ENCODE assay signal across 23 mouse cellular contexts in genomic region chr13:29655841-29656365, GRCm38 (mm10).
DNase-seq lines count a peak whose midpoint lies in the region.
"Had no signal": no experiment of that assay in that cellular context is flagged by ENCODE, and none has a peak within 500 bp of the region (broad histone marks: within the 10 kb centered on the region; RNA-seq: fewer than 3 reads in every experiment).

No protein-coding gene starts in this region.

- H3K27ac ChIP-seq in heart, embryonic 10.5 days = no peak overlapping the region
- H3K27ac ChIP-seq: embryonic facial prominence, embryonic 15.5 days; hindbrain, embryonic 13.5 days; left cerebral cortex, adult 2 months; midbrain, embryonic 12.5 days had no signal

- no peaks in the 10 kb centered on the region; the same call in 1 of the 2 replicates for H3K4me1 ChIP-seq in heart, embryonic 10.5 days
- H3K4me1 ChIP-seq: embryonic facial prominence, embryonic 15.5 days; hindbrain, embryonic 13.5 days; midbrain, embryonic 12.5 days had no signal

- no peak overlapping the region for H3K4me3 ChIP-seq in heart, embryonic 10.5 days
- H3K4me3 ChIP-seq: embryonic facial prominence, embryonic 15.5 days; hindbrain, embryonic 13.5 days; left cerebral cortex, adult 2 months; midbrain, embryonic 12.5 days had no signal

- H3K27me3 ChIP-seq in heart, embryonic 10.5 days (ENCODE audit: insufficient read depth, poor library complexity, severe bottlenecking) = no peaks in the 10 kb centered on the region
- H3K27me3 ChIP-seq: embryonic facial prominence, embryonic 15.5 days; hindbrain, embryonic 13.5 days; midbrain, embryonic 12.5 days had no signal

- WGBS in heart, embryonic 10.5 days = 89% methylated on average over 11 of the region's 11 CpGs

- intact Hi-C loops in heart, postnatal 14 days (cut with DNase I) = no loop called here

- no peaks in the 10 kb centered on the region for H3K9me3 ChIP-seq in heart, embryonic 10.5 days
- H3K9me3 ChIP-seq: embryonic facial prominence, embryonic 15.5 days; G1E; hindbrain, embryonic 13.5 days; midbrain, embryonic 12.5 days had no signal

- no peaks in the 10 kb centered on the region for H3K36me3 ChIP-seq in heart, embryonic 10.5 days
- H3K36me3 ChIP-seq: embryonic facial prominence, embryonic 15.5 days; hindbrain, embryonic 13.5 days; midbrain, embryonic 12.5 days had no signal

- peak; percentile 78 for DNase-seq in heart, adult 11 months
- DNase-seq in heart, postnatal 14 days = no peak
- DNase-seq in right cerebral cortex, adult 18-20 months = peak; percentile 10
- no peak for DNase-seq in right cerebral cortex, postnatal 10 days (ENCODE audit: low spot score in 2 of 2)
- peak; percentile 67 for DNase-seq in mesoderm, embryonic 11.5 days (ENCODE audit: low read depth, low spot score)
- no peak for DNase-seq in lung, adult 18-20 months
- DNase-seq in heart, embryonic 10.5 days (ENCODE audit: low spot score) = no peak
- DNase-seq: adrenal gland, postnatal 14 days; cerebellum, adult 11-12 months; cerebellum, postnatal 25 days; gastrocnemius, postnatal 25 days; kidney, adult 2 months; kidney, postnatal 14 days; left cerebral cortex, postnatal 4 days; liver; liver, postnatal 0 days; lung, postnatal 36 days; thymus, postnatal 25 days had no signal

Comparison
In these comparisons a context has a peak if more than half of its experiments do, and no peak if none do; other contexts are left out.
1. DNase-seq: peak in heart, adult 11 months (single experiment), right cerebral cortex, adult 18-20 months (single experiment) and mesoderm, embryonic 11.5 days (single experiment); none in heart, postnatal 14 days (0 of 2), right cerebral cortex, postnatal 10 days (0 of 2), lung, adult 18-20 months (0 of 2) and heart, embryonic 10.5 days (single experiment).